Mouse (Mus musculus): ENCODE results near the gene Vps54. TPM values are rescaled to one million over a fixed set of nuclear protein-coding genes. Genes with fewer than 3 reads are reported as not detected.
"Not testable (repeated sequence)": the region's sequence is repeated elsewhere in the genome, so short reads cannot be mapped to it uniquely, and the experiment has no call there.

The Vps54 gene
- total RNA-seq, 1 experiment from 2014 or later: 182 TPM

DNA sequence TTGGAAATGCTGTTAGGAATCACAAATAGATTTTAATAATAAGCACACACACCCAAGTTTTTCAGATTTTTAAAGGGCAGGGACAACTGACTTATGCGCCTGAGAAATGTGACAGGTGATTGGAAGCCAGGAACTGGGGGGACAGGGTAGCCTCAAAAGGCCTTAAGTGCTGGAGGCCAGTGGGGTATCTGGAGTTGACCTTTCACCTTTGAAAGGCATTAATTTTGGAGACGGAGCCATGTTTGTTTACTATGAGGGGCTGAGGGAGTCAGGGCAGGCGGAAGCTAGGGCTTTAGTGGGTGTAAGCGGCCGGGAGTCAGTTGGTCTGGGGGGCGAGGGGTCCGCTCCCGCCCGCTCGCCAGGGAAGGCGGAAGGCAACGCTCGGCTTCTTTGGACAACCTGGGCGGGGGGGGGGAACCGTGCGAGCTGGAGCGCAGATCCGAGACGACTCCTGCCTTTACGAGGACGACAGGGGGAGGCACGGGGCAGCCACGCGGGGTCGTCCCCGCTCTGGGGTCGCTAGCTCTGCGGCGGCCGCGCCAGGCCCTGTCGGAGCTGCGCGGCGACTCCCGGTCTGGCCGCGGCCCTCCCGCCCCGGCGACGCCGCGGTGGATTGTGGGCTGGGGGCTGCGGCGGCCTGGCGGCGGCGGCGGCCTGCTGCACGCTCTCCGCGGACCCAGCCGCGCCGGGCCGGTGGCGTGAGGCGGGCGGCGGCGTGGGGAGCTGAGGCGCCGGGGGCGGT is 631 bp upstream of the Vps54 start:
- peak; percentile 41 for ATAC-seq (ENCODE audit: extremely low read depth, insufficient number of reproducible peaks, low FRiP score, poor library complexity, severe bottlenecking)

DNA sequence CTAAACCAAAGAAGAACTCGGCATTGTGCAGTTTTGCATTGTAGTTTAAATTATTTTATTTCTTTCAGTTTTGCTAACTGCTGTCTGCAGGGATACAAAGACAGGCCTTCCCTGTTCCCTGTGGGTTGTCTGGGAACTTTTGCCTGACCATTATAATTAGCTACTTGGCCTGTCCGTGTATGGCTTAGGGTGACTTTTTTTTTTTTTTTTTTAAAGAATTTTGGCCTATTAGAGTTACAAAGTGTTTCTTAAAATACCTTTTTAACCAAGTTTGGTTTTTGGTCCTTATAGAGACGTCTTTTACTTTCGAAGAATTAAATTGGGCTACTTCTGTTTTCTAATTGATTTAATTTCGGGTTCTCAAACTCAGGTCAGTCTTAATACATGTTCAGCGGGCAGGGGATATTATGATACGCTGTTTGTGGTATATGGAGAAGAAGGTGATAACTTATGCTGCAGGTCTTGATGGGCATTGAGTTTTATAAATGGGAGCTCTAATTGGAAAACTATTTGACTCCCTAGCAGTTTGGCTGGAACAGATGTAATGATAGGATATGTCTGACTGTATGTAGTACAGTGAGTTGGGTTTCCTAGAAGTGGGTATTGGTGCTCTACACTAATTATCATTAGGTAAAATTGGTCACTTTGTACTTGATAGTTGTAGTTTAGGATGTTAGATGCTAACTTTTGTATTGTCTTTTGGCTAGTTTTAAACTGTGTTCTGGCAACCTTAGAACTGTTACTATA is 855 bp downstream of the Vps54 start:
- ATAC-seq (ENCODE audit: extremely low read depth, insufficient number of reproducible peaks, low FRiP score, poor library complexity, severe bottlenecking): no peak

DNA sequence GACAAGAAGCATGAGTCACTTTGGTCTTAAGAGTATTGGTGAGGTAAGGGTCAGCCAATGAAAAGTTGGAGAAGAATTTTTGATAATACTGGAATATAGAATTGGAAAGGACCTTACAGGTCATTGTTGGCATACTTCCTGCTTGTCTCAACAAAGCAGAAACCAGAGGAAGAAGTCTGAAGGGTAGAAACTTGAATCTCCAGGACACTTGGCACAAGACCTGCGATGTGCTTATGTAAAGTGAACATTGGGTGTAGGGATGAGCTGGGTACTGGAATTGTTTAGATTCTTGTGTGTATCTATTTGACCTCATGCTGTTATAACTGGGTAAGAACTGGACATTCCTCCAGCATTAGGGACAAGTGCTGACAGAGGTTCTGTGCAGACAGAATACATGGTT is 2.3 kb downstream of the Vps54 start:
- ATAC-seq (ENCODE audit: extremely low read depth, insufficient number of reproducible peaks, low FRiP score, poor library complexity, severe bottlenecking): no peak

DNA sequence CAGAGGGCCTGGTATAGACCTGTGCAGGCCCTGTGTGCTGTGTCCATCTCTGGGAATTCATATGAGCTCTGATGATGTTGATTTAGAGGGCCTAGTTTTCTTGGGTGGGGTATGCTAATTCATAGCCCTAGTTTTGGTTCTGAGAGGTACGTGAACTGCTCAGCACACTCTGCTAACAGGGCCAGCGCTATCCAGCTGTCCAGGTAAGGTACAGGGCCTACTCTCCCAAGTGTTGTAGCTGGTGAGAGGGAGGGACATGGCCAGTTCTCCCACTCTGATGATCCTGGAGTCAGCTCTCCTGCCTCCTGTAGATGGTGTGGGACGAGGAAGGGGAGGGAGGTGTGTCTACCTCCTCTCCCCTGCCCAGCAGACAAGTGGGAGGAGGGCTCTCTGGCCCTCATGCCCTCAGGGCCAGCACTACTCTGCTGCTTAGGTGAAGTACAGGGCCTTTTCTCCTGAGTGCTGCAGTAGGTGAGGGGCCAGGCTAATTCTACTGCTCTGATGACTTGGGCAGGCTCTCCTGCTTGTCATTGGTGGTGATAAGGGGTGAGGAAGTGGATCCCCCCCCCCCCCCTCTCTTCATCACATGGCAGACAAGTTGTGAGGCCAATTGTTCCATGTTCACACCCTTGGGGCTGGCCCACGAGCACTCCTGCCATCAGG is 8.3 kb downstream of the Vps54 start:
- peak; percentile 49; the same call in 1 of the 2 replicates for ATAC-seq (ENCODE audit: extremely low read depth, insufficient number of reproducible peaks, low FRiP score, poor library complexity, severe bottlenecking)

DNA sequence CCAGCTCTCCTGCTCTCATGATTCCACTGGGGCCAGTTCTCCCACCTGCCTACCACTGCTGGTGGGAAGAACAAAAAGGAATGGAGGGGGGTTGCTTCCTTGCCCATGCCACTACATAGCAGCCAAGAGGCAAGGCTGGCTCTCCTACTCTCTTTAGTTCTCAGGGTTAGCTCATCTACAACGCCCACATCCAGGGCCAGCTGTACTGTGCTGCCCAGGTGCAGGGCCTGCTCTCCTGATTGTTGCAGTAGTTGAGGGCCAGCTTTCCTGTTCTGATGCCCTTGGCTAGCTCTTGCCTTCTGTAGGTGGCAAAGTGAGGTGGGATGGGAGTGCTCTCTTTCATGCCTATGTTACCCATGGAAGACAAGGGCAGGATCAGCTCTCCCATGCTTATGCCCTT is 8.9 kb downstream of the Vps54 start:
- ATAC-seq (ENCODE audit: extremely low read depth, insufficient number of reproducible peaks, low FRiP score, poor library complexity, severe bottlenecking): no peak

DNA sequence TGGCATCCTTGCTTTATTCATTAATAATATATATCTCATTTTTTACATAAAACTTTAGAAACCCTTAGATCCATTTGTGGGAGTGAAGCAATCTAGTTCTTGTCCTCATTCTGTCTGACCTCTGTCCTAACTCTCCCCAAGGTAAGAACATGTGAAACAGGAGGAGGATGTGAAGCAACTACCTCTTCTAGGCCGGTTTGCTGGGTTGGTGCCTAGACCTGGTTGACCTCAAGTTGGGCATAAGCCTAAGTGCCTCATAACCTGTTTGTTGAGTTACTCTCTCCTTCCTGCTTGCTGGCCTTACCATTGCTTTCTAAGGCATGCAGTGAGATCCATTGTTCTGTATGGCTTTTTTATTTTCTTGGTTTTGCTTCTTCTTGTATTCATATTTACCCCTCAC is 11.3 kb downstream of the Vps54 start:
- ATAC-seq (ENCODE audit: extremely low read depth, insufficient number of reproducible peaks, low FRiP score, poor library complexity, severe bottlenecking): peak; percentile 60; the same call in 1 of the 2 replicates

DNA sequence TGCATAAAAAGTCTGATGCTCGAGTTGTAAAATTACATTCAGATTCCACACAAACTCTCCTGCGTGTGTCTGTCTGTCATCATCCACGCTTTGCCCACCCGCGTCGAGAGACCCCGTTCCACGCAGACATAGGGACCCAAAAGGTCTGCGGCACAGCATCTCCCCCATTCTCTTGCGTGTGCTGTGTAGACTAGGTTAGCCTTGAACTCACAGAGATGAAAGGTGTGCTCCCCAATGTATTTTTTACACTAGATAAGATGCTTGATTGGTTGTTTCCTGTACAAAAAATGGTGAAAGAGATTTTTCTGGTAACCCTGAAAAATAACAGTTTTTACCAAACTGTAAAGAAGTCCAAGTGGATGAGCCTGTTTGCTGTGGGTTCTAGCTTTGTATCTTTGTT is 19.5 kb downstream of the Vps54 start:
- ATAC-seq (ENCODE audit: extremely low read depth, insufficient number of reproducible peaks, low FRiP score, poor library complexity, severe bottlenecking): not testable (repeated sequence)

DNA sequence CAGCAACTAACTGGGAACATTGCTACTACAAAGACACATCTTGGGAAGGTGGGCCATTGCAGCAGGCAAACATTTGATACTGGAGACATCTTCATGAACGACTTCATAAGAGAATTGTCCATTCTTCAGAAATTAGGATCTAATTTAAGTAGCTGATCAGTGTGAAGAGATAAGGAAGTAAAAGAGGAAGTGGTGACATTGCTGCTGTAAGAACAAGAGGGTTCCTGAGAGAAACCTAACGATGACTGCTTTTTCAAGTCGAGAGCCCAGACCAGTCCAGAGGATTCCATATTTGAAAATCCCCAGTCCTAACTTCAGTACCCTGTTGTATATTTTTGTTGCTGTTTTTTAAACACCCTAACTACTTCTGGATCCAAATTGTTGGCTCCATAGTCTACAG is 26.3 kb downstream of the Vps54 start:
- peak; percentile 84 for ATAC-seq (ENCODE audit: extremely low read depth, insufficient number of reproducible peaks, low FRiP score, poor library complexity, severe bottlenecking)

DNA sequence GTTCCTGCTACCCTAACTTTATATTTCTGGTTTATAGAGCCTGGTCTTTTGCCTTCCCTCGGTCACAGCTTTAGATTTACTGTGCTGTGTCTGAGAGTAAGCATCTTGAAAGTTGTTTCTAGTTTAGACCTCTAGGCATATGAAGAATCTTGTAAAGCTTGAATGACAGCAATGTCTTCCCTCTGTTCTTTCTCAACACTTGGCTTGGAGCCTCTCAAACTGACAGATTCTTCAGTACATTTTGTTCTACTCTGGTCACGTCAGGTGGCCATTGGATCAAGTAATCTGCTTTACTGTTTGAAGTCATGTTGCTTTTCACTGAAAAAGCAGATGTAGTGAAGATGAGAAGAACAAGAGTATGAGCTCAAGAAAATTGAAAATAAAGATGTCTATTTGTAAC is 37.1 kb downstream of the Vps54 start:
- ATAC-seq (ENCODE audit: extremely low read depth, insufficient number of reproducible peaks, low FRiP score, poor library complexity, severe bottlenecking): no peak

DNA sequence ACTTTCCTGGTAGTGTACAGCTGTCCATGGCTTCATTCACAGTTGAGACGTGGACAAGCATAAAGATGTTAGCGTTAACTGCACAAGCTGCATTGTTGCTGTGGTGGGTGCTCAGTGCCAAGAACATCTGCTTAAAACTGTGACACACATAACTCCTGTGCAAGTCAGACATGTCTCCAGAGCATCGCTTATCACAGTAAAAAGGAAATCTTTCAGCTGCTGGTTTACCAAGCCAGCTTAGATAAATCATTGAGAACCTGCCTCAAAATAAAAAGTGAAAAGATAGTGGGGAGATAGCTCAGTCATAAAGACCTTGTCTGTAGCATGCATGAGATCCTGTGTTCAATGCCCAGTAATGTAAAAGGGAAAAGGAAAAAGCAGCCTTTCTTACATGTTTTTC is 47.3 kb downstream of the Vps54 start:
- no peak for ATAC-seq (ENCODE audit: extremely low read depth, insufficient number of reproducible peaks, low FRiP score, poor library complexity, severe bottlenecking)

DNA sequence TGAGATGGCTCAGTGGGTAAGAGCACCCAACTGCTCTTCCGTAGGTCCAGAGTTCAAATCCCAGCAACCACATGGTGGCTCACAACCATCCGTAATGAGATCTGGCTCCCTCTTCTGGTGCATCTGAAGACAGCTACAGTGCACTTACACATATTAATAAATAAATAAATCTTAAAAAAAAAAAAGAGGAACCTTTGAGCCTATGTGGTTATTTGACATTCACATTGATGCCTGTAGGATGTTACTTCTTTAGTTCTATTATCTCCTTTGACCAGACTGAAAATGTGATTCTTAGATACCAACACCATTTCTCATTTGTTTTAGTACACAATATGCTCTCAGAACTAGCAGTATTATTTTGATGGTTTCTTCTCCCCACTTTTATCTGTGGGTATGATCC is 49.1 kb downstream of the Vps54 start:
- ATAC-seq (ENCODE audit: extremely low read depth, insufficient number of reproducible peaks, low FRiP score, poor library complexity, severe bottlenecking): not testable (repeated sequence)

DNA sequence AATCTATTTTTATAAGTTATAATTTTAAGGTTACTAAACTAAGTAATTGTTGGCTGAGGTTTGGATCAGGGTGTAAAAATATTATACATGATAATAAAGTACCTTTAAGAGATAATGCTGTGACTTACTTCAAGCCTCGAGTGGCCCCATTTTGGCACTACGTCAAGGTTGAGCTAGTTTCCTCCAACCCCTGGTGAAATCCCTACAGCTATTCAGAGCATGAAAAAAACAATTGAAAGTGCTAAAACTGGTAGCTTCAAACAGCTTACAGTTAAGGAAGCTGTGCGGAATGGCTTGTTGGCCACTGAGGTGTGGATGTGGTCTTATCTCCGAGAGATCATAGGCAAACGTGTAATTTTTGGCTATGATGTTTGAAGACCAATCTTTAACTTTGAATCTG is 56.4 kb downstream of the Vps54 start:
- ATAC-seq (ENCODE audit: extremely low read depth, insufficient number of reproducible peaks, low FRiP score, poor library complexity, severe bottlenecking): no peak

DNA sequence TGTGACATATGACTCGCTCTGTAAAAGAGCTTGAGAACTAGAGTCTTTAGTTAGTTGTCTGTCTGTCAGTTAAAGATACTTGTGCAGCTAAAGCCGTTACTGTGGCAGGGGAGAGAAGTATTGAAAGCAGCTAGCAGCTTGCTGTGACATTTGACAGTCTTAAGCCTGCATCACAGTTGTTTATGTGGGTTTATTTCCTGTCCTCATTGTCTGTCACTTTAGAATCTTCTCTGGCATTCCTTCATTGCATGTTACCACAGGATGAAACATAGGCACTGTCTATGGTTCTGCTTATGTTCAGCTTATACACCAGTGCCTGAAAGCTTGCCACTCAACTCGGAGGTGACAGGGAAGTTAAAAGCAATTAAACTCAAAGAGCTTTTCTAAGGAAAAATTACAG is 64.5 kb downstream of the Vps54 start:
- no peak for ATAC-seq (ENCODE audit: extremely low read depth, insufficient number of reproducible peaks, low FRiP score, poor library complexity, severe bottlenecking)

DNA sequence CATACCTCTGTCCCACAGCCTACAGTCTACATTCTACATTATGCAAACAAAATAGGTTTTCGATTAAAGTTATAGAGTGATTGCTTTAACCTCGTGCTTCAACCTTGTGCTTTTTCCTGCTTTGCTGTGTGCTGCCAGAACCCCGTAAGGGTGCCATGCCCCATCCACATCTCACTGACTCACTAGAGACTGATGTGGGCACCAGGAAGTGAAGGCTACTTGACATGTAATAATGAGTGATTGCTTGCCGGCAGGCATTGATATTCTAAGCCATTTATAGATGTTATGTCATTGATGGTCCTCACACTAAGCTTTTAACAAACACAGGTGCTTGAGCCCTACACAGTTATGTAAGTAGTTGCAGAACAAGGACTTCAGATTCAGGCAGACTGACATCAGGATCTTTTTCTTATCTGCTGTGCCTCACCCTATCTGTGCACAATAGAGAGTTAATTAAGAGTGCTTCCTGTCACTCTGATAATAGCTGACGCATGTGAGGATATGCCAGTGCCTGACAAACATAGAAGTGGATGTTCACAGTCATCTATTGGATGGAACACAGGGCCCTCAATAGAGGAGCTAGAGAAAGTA is 68.1 kb downstream of the Vps54 start:
- ATAC-seq (ENCODE audit: extremely low read depth, insufficient number of reproducible peaks, low FRiP score, poor library complexity, severe bottlenecking): no peak

DNA sequence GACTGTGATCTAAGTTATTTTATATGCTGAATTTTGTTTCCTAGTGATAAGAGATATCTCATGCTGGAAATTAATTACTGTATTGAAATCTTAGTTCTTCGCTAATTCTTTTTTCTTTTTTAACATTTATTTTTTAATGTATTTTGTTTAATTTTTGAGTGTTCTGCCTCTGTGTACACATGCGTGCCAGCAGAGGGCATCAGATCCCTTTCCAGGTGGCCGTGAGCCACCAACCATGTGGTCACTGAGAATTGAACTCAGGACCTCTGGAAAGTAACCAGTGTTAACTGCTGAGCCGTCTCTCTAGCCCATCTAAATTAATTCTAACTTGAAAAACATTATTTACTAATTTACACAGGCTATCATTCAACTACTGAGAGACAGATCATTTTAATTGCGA is 69.0 kb downstream of the Vps54 start:
- no peak for ATAC-seq (ENCODE audit: extremely low read depth, insufficient number of reproducible peaks, low FRiP score, poor library complexity, severe bottlenecking)

DNA sequence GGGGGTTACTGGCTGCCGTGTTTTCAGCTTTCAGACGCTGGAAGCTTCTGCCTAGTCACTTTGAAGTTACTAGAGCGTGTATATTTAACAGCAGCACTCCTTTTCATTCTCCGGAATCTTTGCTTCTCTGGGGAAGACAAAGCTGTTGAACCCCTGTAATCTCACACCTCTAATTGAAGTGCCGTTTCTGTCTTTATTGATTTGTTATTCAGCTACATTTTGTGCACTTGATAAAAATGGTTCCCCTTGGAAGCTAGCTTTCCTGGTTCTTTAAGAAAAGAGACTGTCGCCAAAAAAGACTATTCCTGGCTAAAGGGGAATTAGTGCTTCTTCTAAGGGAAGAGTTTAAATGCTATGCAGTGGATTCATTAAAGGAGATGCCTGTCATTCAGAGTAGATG is 70.4 kb downstream of the Vps54 start:
- ATAC-seq (ENCODE audit: extremely low read depth, insufficient number of reproducible peaks, low FRiP score, poor library complexity, severe bottlenecking): no peak

DNA sequence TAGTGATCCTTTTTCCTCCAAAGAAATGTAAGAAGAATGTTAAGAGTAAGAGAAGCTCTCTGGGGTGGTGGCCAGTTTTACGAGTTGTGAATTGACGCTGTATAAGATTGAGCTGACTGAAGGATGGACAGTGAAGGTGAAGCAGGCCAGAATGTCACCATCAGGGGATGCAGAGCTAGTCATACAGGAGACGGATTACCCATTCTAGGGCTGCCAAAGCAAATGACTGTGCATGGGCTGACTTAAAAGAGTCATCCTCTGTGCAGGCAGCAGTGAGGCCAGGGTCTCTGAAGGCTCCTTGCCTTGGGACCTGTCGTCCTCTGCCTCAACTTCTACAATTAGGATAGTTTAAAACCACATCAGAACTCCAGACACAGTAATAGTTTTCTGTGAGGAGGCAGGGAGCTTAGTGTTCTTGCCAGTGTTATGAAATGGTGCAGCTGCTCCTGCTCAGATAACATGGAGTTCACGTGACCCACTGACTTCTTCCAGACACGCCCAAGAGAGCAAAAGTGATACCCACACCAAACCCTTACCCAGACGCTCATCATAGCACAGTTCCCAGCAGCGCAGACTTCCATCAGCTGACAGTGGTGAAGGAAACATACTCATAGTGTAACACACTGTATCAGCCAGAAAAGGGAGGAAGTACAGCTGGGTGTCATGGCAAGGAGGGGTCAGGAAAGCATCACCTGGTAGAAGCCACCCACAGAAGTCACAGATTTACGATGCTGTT is 75.0 kb downstream of the Vps54 start:
- no peak for ATAC-seq (ENCODE audit: extremely low read depth, insufficient number of reproducible peaks, low FRiP score, poor library complexity, severe bottlenecking)

DNA sequence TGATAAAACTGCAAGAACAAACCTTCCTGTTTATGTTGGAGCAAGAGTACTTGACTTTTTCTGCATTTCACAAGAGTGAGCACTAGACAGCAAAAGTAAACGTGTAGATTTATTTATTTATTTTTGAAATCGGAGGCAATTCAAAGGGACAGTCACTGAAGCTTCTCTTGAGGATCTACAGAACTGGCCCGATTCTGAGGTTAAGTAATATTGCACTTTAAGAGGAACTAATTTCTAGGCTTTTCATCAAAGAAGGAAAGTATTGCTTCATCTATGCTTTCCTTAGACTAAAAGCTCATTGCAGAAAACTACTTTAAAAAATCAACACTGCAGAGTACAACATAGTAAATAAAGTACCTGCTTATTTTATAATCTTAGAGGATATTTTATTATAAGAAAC is 82.5 kb downstream of the Vps54 start:
- ATAC-seq (ENCODE audit: extremely low read depth, insufficient number of reproducible peaks, low FRiP score, poor library complexity, severe bottlenecking): no peak

DNA sequence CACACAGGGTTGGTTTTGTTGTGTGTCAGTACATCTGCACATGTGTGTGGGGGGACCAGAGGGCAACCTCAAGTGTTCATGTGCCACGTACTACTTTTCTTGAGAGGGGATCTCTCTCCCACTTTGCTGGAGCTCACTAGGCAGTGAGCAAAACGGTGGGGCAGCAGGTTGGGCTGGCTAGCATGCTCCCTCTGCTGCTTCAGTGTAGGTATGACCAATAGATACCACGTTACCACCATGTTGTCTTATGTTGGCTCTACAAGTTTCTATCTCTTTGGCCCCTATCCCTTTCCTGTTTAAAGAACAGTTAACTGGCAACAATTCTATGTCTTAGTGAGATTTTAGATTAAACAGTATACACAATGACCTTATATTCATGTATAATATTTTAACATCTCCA is 83.3 kb downstream of the Vps54 start:
- ATAC-seq (ENCODE audit: extremely low read depth, insufficient number of reproducible peaks, low FRiP score, poor library complexity, severe bottlenecking): 0 out of 2 replicates have a peak, but pooled peaks have one; percentile 26
